Mouse (Mus musculus): ENCODE results near the gene Lrrc3. TPM values are rescaled to one million over a fixed set of nuclear protein-coding genes. Genes with fewer than 3 reads are reported as not detected.

The Lrrc3 gene
- total and polyA plus RNA-seq, 3 experiments: not detected

DNA sequence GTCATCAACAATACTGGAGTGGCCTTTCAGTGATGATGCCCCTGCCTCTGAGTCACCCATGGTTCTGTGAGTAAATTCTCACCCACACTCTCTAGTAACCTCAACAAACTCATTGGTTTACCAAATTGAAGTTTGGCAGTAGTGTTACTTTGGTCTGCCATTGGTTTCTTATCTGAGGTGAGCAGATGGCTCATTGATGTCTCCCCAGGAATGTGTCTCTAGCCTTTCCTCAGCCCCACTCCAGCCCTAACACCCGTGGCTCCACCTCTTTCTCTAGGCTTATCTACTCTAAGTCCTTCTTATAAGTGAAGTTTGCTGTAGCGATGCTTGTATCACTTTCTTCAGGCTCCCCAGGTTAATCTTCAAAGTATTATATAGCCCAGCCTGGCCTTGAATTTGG lies 37.3 kb upstream of the Lrrc3 start:
- Histone ChIP-seq H3K27ac (ENCODE audit: insufficient read depth, low read depth) (no peak overlapping the region), H3K4me1 (ENCODE audit: control insufficient read depth in 1 of 2, insufficient read depth in 2 of 2) (no peaks in the 10 kb centered on the region; a peak in 1 of 4 replicates)
- in situ Hi-C loops (cut with MboI; ENCODE audit: low pct_ligation_motif_present, low pct_unique_long_range_greater_than_20kb, low sequenced_read_pairs): no loop called here

DNA sequence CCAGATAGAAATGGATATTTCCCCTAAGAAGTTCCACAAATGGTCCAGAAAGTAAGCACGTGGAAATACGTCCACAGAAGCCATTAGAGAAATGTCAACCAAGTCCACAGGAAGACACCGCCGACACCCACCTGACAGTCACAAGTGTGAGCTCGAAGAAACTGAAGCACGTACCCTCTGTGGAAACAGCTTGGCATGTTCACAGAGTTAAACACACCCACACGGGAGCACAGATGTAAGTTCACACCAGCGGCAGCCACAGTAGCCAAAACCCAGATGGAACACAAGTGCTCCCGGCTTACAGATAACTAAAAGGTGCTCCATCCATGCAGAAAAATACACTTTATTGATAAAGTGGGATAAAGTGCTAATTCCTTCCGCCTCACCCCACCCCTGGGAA lies 25.0 kb upstream of the Lrrc3 start:
- dilution Hi-C loops (cut with MboI; ENCODE audit: extremely low pct_ligation_motif_present, extremely low pct_unique_long_range_greater_than_20kb, low sequenced_read_pairs): no loop called here

More for the DNA sequence above, 37.3 kb upstream of the Lrrc3 start:
- no peak overlapping the region for H3K4me3 ChIP-seq (replicated peaks in 1 of 3; ENCODE audit: low read depth in 2 of 3, low read length in 2 of 3, poor library complexity in 1 of 3)
- dilution Hi-C loops (cut with MboI; ENCODE audit: extremely low pct_ligation_motif_present, extremely low pct_unique_long_range_greater_than_20kb, low sequenced_read_pairs): no loop called here
- H3K27me3 ChIP-seq (replicated peaks): peaks cover 86% of the 10 kb centered on the region
- no peak overlapping the region for H3K9ac ChIP-seq (ENCODE audit: insufficient read depth, low read depth)
- no peaks in the 10 kb centered on the region for H3K36me3 ChIP-seq (replicated peaks in 1 of 2; ENCODE audit: control insufficient read depth in 1 of 2, insufficient read depth in 1 of 2, low read length in 1 of 2)
- H3K4me2 ChIP-seq (ENCODE audit: insufficient read depth, low read depth, poor library complexity, severe bottlenecking): no peak overlapping the region
- H3K9me3 ChIP-seq (replicated peaks; ENCODE audit: low read length): peaks cover 3% of the 10 kb centered on the region
- TF ChIP-seq HCFC1 (IDR thresholded peaks at IDR 0.05; ENCODE audit: low read depth, low read length): no peak
- no peak for TF ChIP-seq USF1 (IDR thresholded peaks at IDR 0.05; ENCODE audit: low read depth, low read length)
- no peak for TF ChIP-seq BHLHE40 (IDR thresholded peaks at IDR 0.05; ENCODE audit: low read depth, low read length)
- no peak for TF ChIP-seq CHD1 (IDR thresholded peaks at IDR 0.05; ENCODE audit: low read depth, low read length)
- no peak for TF ChIP-seq ZC3H11A (IDR thresholded peaks at IDR 0.05; ENCODE audit: low read depth, low read length)
- TF ChIP-seq ZMIZ1 (IDR thresholded peaks at IDR 0.05; ENCODE audit: low read depth, low read length): no peak
- no peak for TF ChIP-seq ELF1 (IDR thresholded peaks at IDR 0.05; ENCODE audit: low read depth, low read length)
- no peak for TF ChIP-seq IRF4 (IDR thresholded peaks at IDR 0.05; ENCODE audit: low read depth, low read length)
- TF ChIP-seq POLR2AphosphoS2 (IDR thresholded peaks at IDR 0.05; ENCODE audit: low read depth, low read length): no peak
- no peak for TF ChIP-seq KAT2A (IDR thresholded peaks at IDR 0.05; ENCODE audit: insufficient replicate concordance, low read length)
- no peaks in the 10 kb centered on the region for H3K79me2 ChIP-seq (replicated peaks; ENCODE audit: control insufficient read depth, extremely low read depth, insufficient read depth, poor library complexity, severe bottlenecking)
- no peak for DNase-seq (ENCODE audit: extremely low read depth)

DNA sequence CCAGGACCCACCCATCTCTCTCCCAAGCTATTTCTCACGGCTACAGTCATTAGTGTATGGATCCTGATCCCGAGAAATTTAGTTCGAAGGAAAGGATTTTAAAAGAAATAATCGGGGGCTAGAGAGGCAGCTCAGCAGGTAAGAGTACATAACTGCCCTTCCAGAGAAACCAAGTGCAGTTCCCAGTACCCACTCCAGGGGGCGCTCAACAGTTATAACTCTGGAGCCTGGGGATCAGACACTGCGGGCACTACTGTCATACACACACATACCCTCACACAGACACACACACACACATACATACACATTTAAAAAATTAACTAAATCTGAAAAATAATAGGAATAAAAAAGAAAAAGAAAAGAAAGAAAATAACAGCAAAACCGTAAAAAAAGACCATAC lies 23.8 kb upstream of the Lrrc3 start:
- Histone ChIP-seq H3K4me2 (ENCODE audit: insufficient read depth, low read depth, poor library complexity, severe bottlenecking) (no peak overlapping the region), H3K9me3 (replicated peaks; ENCODE audit: low read length) (no peaks in the 10 kb centered on the region), H3K27ac (ENCODE audit: insufficient read depth, low read depth) (no peak overlapping the region), H3K27me3 (replicated peaks) (peaks cover 86% of the 10 kb centered on the region), H3K36me3 (replicated peaks in 1 of 2; ENCODE audit: control insufficient read depth in 1 of 2, insufficient read depth in 1 of 2, low read length in 1 of 2) (no peaks in the 10 kb centered on the region), H3K79me2 (replicated peaks; ENCODE audit: control insufficient read depth, extremely low read depth, insufficient read depth, poor library complexity, severe bottlenecking) (no peaks in the 10 kb centered on the region), H3K9ac (ENCODE audit: insufficient read depth, low read depth) (no peak overlapping the region), H3K4me3 (replicated peaks in 1 of 3; ENCODE audit: low read depth in 2 of 3, low read length in 2 of 3, poor library complexity in 1 of 3) (no peak overlapping the region), H3K4me1 (ENCODE audit: control insufficient read depth in 1 of 2, insufficient read depth in 2 of 2) (peaks cover 0 to 2% of the 10 kb centered on the region in 2 experiments; a peak in 1 of 4 replicates)
- peak; percentile 50 for DNase-seq (ENCODE audit: extremely low read depth)
- in situ Hi-C loops (cut with MboI; ENCODE audit: low pct_ligation_motif_present, low pct_unique_long_range_greater_than_20kb, low sequenced_read_pairs) (no loop called here), dilution Hi-C loops (cut with MboI; ENCODE audit: extremely low pct_ligation_motif_present, extremely low pct_unique_long_range_greater_than_20kb, low sequenced_read_pairs) (no loop called here)
- TF ChIP-seq SMC3 (IDR thresholded peaks at IDR 0.05; ENCODE audit: low read depth, low read length) (peak; percentile 38), NRF1 (IDR thresholded peaks at IDR 0.05; ENCODE audit: low read depth, low read length) (no peak), CTCF (conservative IDR thresholded peaks at IDR 0.05 in 1 of 2, IDR thresholded peaks at IDR 0.05 in 1 of 2; ENCODE audit: low read depth in 2 of 2, low read length in 2 of 2) (peak; percentile 66 to 76), IRF4 (IDR thresholded peaks at IDR 0.05; ENCODE audit: low read depth, low read length) (no peak), HCFC1 (IDR thresholded peaks at IDR 0.05; ENCODE audit: low read depth, low read length) (no peak), RAD21 (IDR thresholded peaks at IDR 0.05; ENCODE audit: low read depth, low read length) (peak; percentile 46)

More for the DNA sequence above, 25.0 kb upstream of the Lrrc3 start:
- no peak overlapping the region for H3K9ac ChIP-seq (ENCODE audit: insufficient read depth, low read depth)
- H3K36me3 ChIP-seq (replicated peaks in 1 of 2; ENCODE audit: control insufficient read depth in 1 of 2, insufficient read depth in 1 of 2, low read length in 1 of 2): no peaks in the 10 kb centered on the region
- H3K4me2 ChIP-seq (ENCODE audit: insufficient read depth, low read depth, poor library complexity, severe bottlenecking): no peak overlapping the region
- peaks cover 0 to 2% of the 10 kb centered on the region in 2 experiments; a peak in 1 of 4 replicates for H3K4me1 ChIP-seq (ENCODE audit: control insufficient read depth in 1 of 2, insufficient read depth in 2 of 2)
- peaks cover 86% of the 10 kb centered on the region for H3K27me3 ChIP-seq (replicated peaks)
- no peak overlapping the region for H3K4me3 ChIP-seq (replicated peaks in 1 of 3; ENCODE audit: low read depth in 2 of 3, low read length in 2 of 3, poor library complexity in 1 of 3)
- H3K79me2 ChIP-seq (replicated peaks; ENCODE audit: control insufficient read depth, extremely low read depth, insufficient read depth, poor library complexity, severe bottlenecking): no peaks in the 10 kb centered on the region
- no peak overlapping the region for H3K27ac ChIP-seq (ENCODE audit: insufficient read depth, low read depth)
- TF ChIP-seq ETS1 (conservative IDR thresholded peaks at IDR 0.05; ENCODE audit: low read depth, low read length) (no peak), NELFE (IDR thresholded peaks at IDR 0.05; ENCODE audit: low read depth, low read length) (no peak), GABPA (IDR thresholded peaks at IDR 0.05; ENCODE audit: insufficient replicate concordance, low read depth, low read length) (no peak), MAFK (IDR thresholded peaks at IDR 0.05; ENCODE audit: insufficient replicate concordance, low read length) (no peak), JUND (conservative IDR thresholded peaks at IDR 0.05; ENCODE audit: low read depth, low read length) (no peak), MAX (IDR thresholded peaks at IDR 0.05; ENCODE audit: low read length) (no peak)
- DNase-seq (ENCODE audit: extremely low read depth): no peak
- H3K9me3 ChIP-seq (replicated peaks; ENCODE audit: low read length): no peaks in the 10 kb centered on the region
- in situ Hi-C loops (cut with MboI; ENCODE audit: low pct_ligation_motif_present, low pct_unique_long_range_greater_than_20kb, low sequenced_read_pairs): no loop called here
